Mouse (Mus musculus) forebrain, embryonic 11.5 days (tissue): ENCODE results near the gene Wfdc9. TPM values are rescaled to one million over a fixed set of nuclear protein-coding genes. Genes with fewer than 3 reads are reported as not detected.

Experiments used
- ATAC-seq: fragments of 200-750 bp; cut with Nextera tagmentation; replicated peaks from 2 replicates; pipeline ENCODE4 v1.8.0; 2017; ENCODE audit warnings: moderate TSS enrichment; ENCODE audit not compliant: low FRiP score
- DNase-seq: peaks from one replicate; pipeline ENCODE4 v3.0.0-alpha.2; 2017; ENCODE audit warnings: low spot score
- H3K27ac ChIP-seq: fragments of 300-500 bp; sonication (generic); 2 replicates; pipeline ENCODE4 v1.5.1; 2014; ENCODE audit warnings: low read depth, low read length
- H3K27me3 ChIP-seq: fragments of 300-500 bp; sonication (generic); 2 replicates; pipeline ENCODE4 v1.6.1; 2014; ENCODE audit warnings: mild to moderate bottlenecking, low read length, mixed read lengths; ENCODE audit not compliant: control insufficient read depth, insufficient read depth
- H3K36me3 ChIP-seq: fragments of 300-500 bp; sonication (generic); 2 replicates; pipeline ENCODE4 v1.6.1; 2014; ENCODE audit warnings: mild to moderate bottlenecking, low read length, moderate library complexity, mixed read lengths; ENCODE audit not compliant: control insufficient read depth, insufficient read depth
- H3K4me1 ChIP-seq: fragments of 300-500 bp; sonication (generic); replicated peaks from 2 replicates; pipeline ENCODE4 v1.6.1; 2014; ENCODE audit warnings: low read length, mixed read lengths; ENCODE audit not compliant: control insufficient read depth, insufficient read depth
- H3K4me2 ChIP-seq: fragments of 300-500 bp; sonication (generic); 2 replicates; pipeline ENCODE4 v1.6.1; 2014; ENCODE audit warnings: low read depth, mild to moderate bottlenecking, low read length, moderate library complexity, mixed read lengths; ENCODE audit not compliant: severe bottlenecking
- H3K4me3 ChIP-seq: fragments of 300-500 bp; sonication (generic); 2 replicates; pipeline ENCODE4 v1.5.1; 2014; ENCODE audit warnings: low read depth, low read length
- H3K9ac ChIP-seq: fragments of 300-500 bp; sonication (generic); 2 replicates; pipeline ENCODE4 v1.6.1; 2014; ENCODE audit warnings: low read length
- H3K9me3 ChIP-seq: fragments of 300-500 bp; sonication (generic); 2 replicates; pipeline ENCODE4 v1.6.1; 2016; ENCODE audit warnings: low read length, mixed read lengths; ENCODE audit not compliant: control insufficient read depth
- WGBS: fragments of 180-500 bp; shearing (Covaris S2); extraction: QIAGEN DNeasy Blood & Tissue Kit; methylation state at CpG from one replicate; pipeline ENCODE4 v1.1.7; 2014; 5-methylcytosine and 5-hydroxymethylcytosine counted together
- polyA plus RNA-seq: library from polyadenylated mRNA; unstranded; fragments of >200 nt; fragmentation: Nextera tagmentation; extraction: Ambion mirVana; gene quantifications from 2 replicates; pipeline ENCODE4 v1.2.1, GENCODE M21; 2014

Wfdc9 gene
- not detected in 2 replicates for polyA plus RNA-seq

GRCm38 (mm10) chr2:164656483-164656882 is at the start of gene Wfdc9:
TSS of gene Wfdc9 (minus strand) at chr2:164656583.
- Histone ChIP-seq H3K9ac (no peak within 1 kb of the TSS), H3K4me2 (no peak within 1 kb of the TSS), H3K36me3 (no peaks in the 10 kb centered on the region), H3K27me3 (no peaks in the 10 kb centered on the region), H3K4me1 (no peaks in the 10 kb centered on the region), H3K27ac (no peak within 1 kb of the TSS), H3K9me3 (no peaks in the 10 kb centered on the region), H3K4me3 (no peak within 1 kb of the TSS)
- DNase-seq, result no peak
- ATAC-seq, result no peak
- 83% methylated on average over 9 of the region's 9 CpGs for WGBS

GRCm38 (mm10) chr2:164705991-164706390 is 49.6 kb upstream of the Wfdc9 start:
- no peak for ATAC-seq
- H3K4me1 ChIP-seq, result no peaks in the 10 kb centered on the region
- no peak for DNase-seq
- H3K27ac ChIP-seq, result no peak overlapping the region
- 90% methylated on average over 14 of the region's 14 CpGs for WGBS
- no peak overlapping the region for H3K4me3 ChIP-seq
- H3K27me3 ChIP-seq, result no peaks in the 10 kb centered on the region
- no peaks in the 10 kb centered on the region for H3K36me3 ChIP-seq
- no peak overlapping the region for H3K9ac ChIP-seq
- H3K9me3 ChIP-seq, result no peaks in the 10 kb centered on the region
- H3K4me2 ChIP-seq, result no peak overlapping the region

GRCm38 (mm10) chr2:164705328-164705727 is 48.9 kb upstream of the Wfdc9 start:
- H3K36me3 ChIP-seq, result no peaks in the 10 kb centered on the region
- no peak for ATAC-seq
- 97% methylated on average over 6 of the region's 6 CpGs for WGBS

GRCm38 (mm10) chr2:164704235-164704634 is 47.9 kb upstream of the Wfdc9 start:
- ATAC-seq (no peak), DNase-seq (no peak)
- Histone ChIP-seq H3K4me1 (no peaks in the 10 kb centered on the region), H3K4me2 (no peak overlapping the region), H3K36me3 (no peaks in the 10 kb centered on the region), H3K4me3 (no peak overlapping the region), H3K27me3 (no peaks in the 10 kb centered on the region), H3K9me3 (no peaks in the 10 kb centered on the region), H3K27ac (no peak overlapping the region), H3K9ac (no peak overlapping the region)
- 79% methylated on average over 5 of the region's 5 CpGs for WGBS

More at GRCm38 (mm10) chr2:164705328-164705727, 48.9 kb upstream of the Wfdc9 start:
- DNase-seq, result no peak
- no peak overlapping the region for H3K4me2 ChIP-seq
- no peak overlapping the region for H3K27ac ChIP-seq
- no peaks in the 10 kb centered on the region for H3K4me1 ChIP-seq
- no peak overlapping the region for H3K9ac ChIP-seq
- H3K9me3 ChIP-seq, result no peaks in the 10 kb centered on the region
- H3K4me3 ChIP-seq, result no peak overlapping the region
- H3K27me3 ChIP-seq, result no peaks in the 10 kb centered on the region

DNA sequence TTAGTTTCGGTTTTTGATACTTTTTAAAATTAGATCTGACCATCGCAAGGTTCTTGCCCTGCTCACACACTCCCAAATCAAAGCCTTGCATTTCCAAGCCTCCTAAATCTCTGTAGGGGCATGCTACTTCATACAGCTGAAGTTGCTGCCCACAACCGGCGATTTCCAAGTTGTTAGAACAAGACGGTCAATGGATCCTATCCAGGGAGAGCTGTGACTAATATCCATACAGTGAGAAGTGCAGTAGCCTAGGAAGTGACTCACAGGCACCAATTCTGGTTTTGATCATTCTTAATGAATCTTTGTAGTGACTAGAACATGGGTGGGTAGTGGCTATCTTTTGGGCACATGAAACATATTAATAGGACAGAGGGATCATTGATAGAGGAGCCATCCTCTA is 45.4 kb upstream of the Wfdc9 start:
- 90% methylated on average over 5 of the region's 5 CpGs for WGBS
- ATAC-seq, result no peak

GRCm38 (mm10) chr2:164700959-164701358 is 44.6 kb upstream of the Wfdc9 start:
- no peak overlapping the region for H3K4me2 ChIP-seq
- H3K9me3 ChIP-seq, result no peaks in the 10 kb centered on the region
- WGBS, result 86% methylated on average over 5 of the region's 5 CpGs
- H3K27me3 ChIP-seq, result no peaks in the 10 kb centered on the region
- DNase-seq (no peak), ATAC-seq (no peak)
- no peaks in the 10 kb centered on the region for H3K4me1 ChIP-seq
- H3K9ac ChIP-seq, result no peak overlapping the region
- no peak overlapping the region for H3K27ac ChIP-seq
- no peak overlapping the region for H3K4me3 ChIP-seq
- no peaks in the 10 kb centered on the region for H3K36me3 ChIP-seq

More for the DNA sequence above, 45.4 kb upstream of the Wfdc9 start:
- Histone ChIP-seq H3K4me1 (no peaks in the 10 kb centered on the region), H3K27ac (no peak overlapping the region), H3K27me3 (no peaks in the 10 kb centered on the region), H3K4me3 (no peak overlapping the region), H3K36me3 (no peaks in the 10 kb centered on the region), H3K4me2 (no peak overlapping the region), H3K9me3 (no peaks in the 10 kb centered on the region), H3K9ac (no peak overlapping the region)
- no peak for DNase-seq

DNA sequence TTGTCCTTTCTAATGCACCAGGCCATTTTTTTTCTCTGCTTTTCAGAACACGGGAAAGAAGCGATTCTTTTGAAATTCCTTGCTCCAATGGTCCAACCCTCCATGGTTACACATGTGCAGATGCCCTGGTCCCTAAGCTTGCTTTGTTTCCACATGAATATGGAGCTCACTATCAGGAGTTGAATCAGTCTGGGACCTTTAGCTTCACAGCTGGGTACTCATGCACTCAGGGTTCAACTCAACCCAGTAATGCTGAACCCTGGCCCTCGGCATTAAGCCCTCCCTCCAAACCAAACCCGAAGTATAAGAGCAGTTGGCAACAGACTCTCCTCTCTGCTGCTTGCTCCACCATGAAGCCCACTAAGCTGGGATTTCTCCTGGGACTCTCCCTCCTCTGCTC is 41.8 kb upstream of the Wfdc9 start, which contains the start of gene Spint4:
Spint4 (plus strand) TSS at position 301 of the 400 bp plus-strand sequence.
- Histone ChIP-seq H3K9ac (no peak within 1 kb of the TSS), H3K27ac (no peak within 1 kb of the TSS), H3K36me3 (no peaks in the 10 kb centered on the region), H3K4me2 (no peak within 1 kb of the TSS), H3K27me3 (no peaks in the 10 kb centered on the region), H3K4me3 (no peak within 1 kb of the TSS), H3K4me1 (no peaks in the 10 kb centered on the region), H3K9me3 (no peaks in the 10 kb centered on the region)
- WGBS, result 79% methylated on average over 4 of the region's 4 CpGs
- no peak for DNase-seq
- no peak for ATAC-seq

- Histone ChIP-seq H3K4me3 (no peak within 1 kb of the TSS), H3K9ac (no peak within 1 kb of the TSS), H3K27ac (no peak within 1 kb of the TSS), H3K4me2 (no peak within 1 kb of the TSS), H3K9me3 (no peaks in the 10 kb centered on the region), H3K4me1 (no peaks in the 10 kb centered on the region), H3K36me3 (no peaks in the 10 kb centered on the region), H3K27me3 (no peaks in the 10 kb centered on the region)
- DNase-seq, result no peak
- no peak for ATAC-seq
- 70% methylated on average over 3 of the region's 3 CpGs for WGBS
These were observed 28.4 kb upstream of the Wfdc9 start, which contains the start of gene Wfdc13 for GRCm38 (mm10) chr2:164684807-164685206. TSS of gene Wfdc13 (plus strand) at chr2:164685107.

DNA sequence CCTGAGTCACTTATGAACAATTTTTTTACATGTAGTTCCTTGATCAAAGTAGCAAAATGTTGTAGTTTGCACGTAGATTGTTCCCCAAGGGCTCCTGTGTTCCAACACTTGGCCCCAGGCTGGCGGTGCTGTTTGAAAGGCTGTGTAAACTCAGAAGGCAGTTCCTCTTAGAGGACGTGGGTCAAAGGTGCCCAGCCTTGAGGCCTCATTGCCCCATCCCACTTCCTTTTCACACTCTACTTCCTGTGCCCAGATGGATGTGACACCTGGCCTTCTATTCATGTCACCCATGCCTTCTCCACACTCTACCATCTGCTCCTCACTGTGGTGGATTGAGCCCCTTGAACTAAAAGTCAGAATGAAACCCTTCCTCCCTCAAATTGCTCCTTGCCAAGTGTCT is 23.5 kb upstream of the Wfdc9 start:
- 60% methylated on average over 3 of the region's 3 CpGs for WGBS
- Histone ChIP-seq H3K36me3 (no peaks in the 10 kb centered on the region), H3K27me3 (no peaks in the 10 kb centered on the region), H3K27ac (no peak overlapping the region), H3K4me1 (no peaks in the 10 kb centered on the region), H3K4me3 (no peak overlapping the region), H3K4me2 (no peak overlapping the region), H3K9me3 (no peaks in the 10 kb centered on the region), H3K9ac (no peak overlapping the region)
- ATAC-seq (no peak), DNase-seq (no peak)
